Mouse (Mus musculus) frontal cortex, adult 2 months (tissue): ENCODE data around the gene Man2a1. TPM values are rescaled to one million over a fixed set of nuclear protein-coding genes. Genes with fewer than 3 reads are reported as not detected.

Source experiments
- DNase-seq, 2 experiments: peaks; one replicate each; pipeline ENCODE4 v3.0.0; 2022; ENCODE audit warnings: low spot score in 1 of 2; ENCODE audit errors: extremely low spot score in 1 of 2
- polyA plus RNA-seq: library from polyadenylated mRNA; depleted of rRNA; stranded (reverse); fragments of >200 nt; gene quantifications from 2 replicates; pipeline ENCODE4 v1.2.3, GENCODE M21; 2012; rRNA removed

The Man2a1 gene
- polyA plus RNA-seq, result 8.4 and 8.8 TPM in 2 replicates

- DNase-seq, result peak; percentile 59 to 86
Measured at GRCm38 (mm10) chr17:64600372-64601090, at the start of gene Man2a1. Gene Man2a1, plus strand, starts transcription at chr17:64600736.

- no peak for DNase-seq
Measured at GRCm38 (mm10) chr17:64553358-64553757, 47.2 kb upstream of the Man2a1 start.

GRCm38 (mm10) chr17:64554901-64555300, 45.6 kb upstream of the Man2a1 start:
- no peak for DNase-seq

- no peak for DNase-seq
Measured at GRCm38 (mm10) chr17:64556661-64557445, 43.7 kb upstream of the Man2a1 start.

- DNase-seq, result no peak
Measured at GRCm38 (mm10) chr17:64558994-64559540, 41.5 kb upstream of the Man2a1 start.

- no peak for DNase-seq
Measured at GRCm38 (mm10) chr17:64566435-64566834, 34.1 kb upstream of the Man2a1 start.

GRCm38 (mm10) chr17:64567546-64567945, 33.0 kb upstream of the Man2a1 start:
- DNase-seq, result no peak

GRCm38 (mm10) chr17:64573981-64574380, 26.6 kb upstream of the Man2a1 start:
- no peak for DNase-seq

- DNase-seq, result no peak
Measured at GRCm38 (mm10) chr17:64575240-64575639, 25.3 kb upstream of the Man2a1 start.

- DNase-seq, result no peak
Measured at GRCm38 (mm10) chr17:64577485-64577884, 23.1 kb upstream of the Man2a1 start.

- DNase-seq, result peak in 1 of 2 experiments; percentile 47
Measured at GRCm38 (mm10) chr17:64578346-64578745, 22.2 kb upstream of the Man2a1 start.

- peak in 1 of 2 experiments; percentile 60 for DNase-seq
Measured at GRCm38 (mm10) chr17:64579696-64580095, 20.8 kb upstream of the Man2a1 start.

- DNase-seq, result no peak
Measured at GRCm38 (mm10) chr17:64581133-64581532, 19.4 kb upstream of the Man2a1 start.

GRCm38 (mm10) chr17:64581962-64582361, 18.6 kb upstream of the Man2a1 start:
- DNase-seq, result peak in 1 of 2 experiments; percentile 32

GRCm38 (mm10) chr17:64590483-64590882, 10.1 kb upstream of the Man2a1 start:
- DNase-seq, result no peak

- no peak for DNase-seq
Measured at GRCm38 (mm10) chr17:64591366-64591765, 9.2 kb upstream of the Man2a1 start.

GRCm38 (mm10) chr17:64592355-64592754, 8.2 kb upstream of the Man2a1 start:
- DNase-seq, result no peak

- no peak for DNase-seq
Measured at GRCm38 (mm10) chr17:64592788-64593187, 7.7 kb upstream of the Man2a1 start.

GRCm38 (mm10) chr17:64597770-64598169, 2.8 kb upstream of the Man2a1 start:
- DNase-seq, result no peak

GRCm38 (mm10) chr17:64599916-64600315, 620 bp upstream of the Man2a1 start:
- peak in 1 of 2 experiments; percentile 80 for DNase-seq

- DNase-seq, result no peak
Measured at GRCm38 (mm10) chr17:64601091-64601750, 685 bp downstream of the Man2a1 start.
